Mouse (Mus musculus) testis, adult 2 months (tissue): ENCODE measurements around the gene Unc13d. TPM values are rescaled to one million over a fixed set of nuclear protein-coding genes. Genes with fewer than 3 reads are reported as not detected.
"Not testable (repeated sequence)": the region's sequence is repeated elsewhere in the genome, so short reads cannot be mapped to it uniquely, and the experiment has no call there.

Source experiments
- H3K27ac ChIP-seq: fragments of 200-500 bp; 2 replicates; pipeline ENCODE4 v1.5.1; 2012; ENCODE audit warnings: low read depth, low read length; ENCODE audit not compliant: control insufficient read depth, insufficient read depth
- H3K27me3 ChIP-seq: fragments of 200-500 bp; 2 replicates; pipeline ENCODE4 v1.6.1; 2012; ENCODE audit warnings: mild to moderate bottlenecking, low read length, moderate library complexity; ENCODE audit not compliant: control insufficient read depth, insufficient read depth
- H3K36me3 ChIP-seq: fragments of 200-500 bp; 2 replicates; pipeline ENCODE4 v1.6.1; 2012; ENCODE audit warnings: mild to moderate bottlenecking, low read length; ENCODE audit not compliant: control insufficient read depth, insufficient read depth
- H3K4me1 ChIP-seq: fragments of 200-500 bp; 2 replicates; pipeline ENCODE4 v1.6.1; 2012; ENCODE audit warnings: low read length; ENCODE audit not compliant: control insufficient read depth, insufficient read depth
- H3K4me3 ChIP-seq: fragments of 200-500 bp; 2 replicates; pipeline ENCODE4 v1.5.1; 2012; ENCODE audit warnings: low read depth, mild to moderate bottlenecking, low read length, moderate library complexity, mixed read lengths; ENCODE audit not compliant: control insufficient read depth
- CTCF ChIP-seq: fragments of 200-500 bp; IDR thresholded peaks from 2 replicates; pipeline ENCODE4 v1.5.1; 2012; ENCODE audit warnings: low read depth, mild to moderate bottlenecking, inconsistent platforms, low read length, moderate library complexity; ENCODE audit not compliant: control insufficient read depth, insufficient read depth, insufficient replicate concordance
- POLR2A ChIP-seq: fragments of 200-500 bp; IDR thresholded peaks from 2 replicates; pipeline ENCODE4 v1.6.1; 2012; ENCODE audit warnings: low read depth, mild to moderate bottlenecking, inconsistent platforms, low read length, moderate library complexity; ENCODE audit not compliant: control insufficient read depth
- polyA plus RNA-seq: library from polyadenylated mRNA; depleted of rRNA; stranded (reverse); fragments of >200 nt; gene quantifications from 2 replicates; pipeline ENCODE4 v1.2.3, GENCODE M21; 2012

Gene Unc13d
- polyA plus RNA-seq, 1 experiment: 3.4 TPM

DNA sequence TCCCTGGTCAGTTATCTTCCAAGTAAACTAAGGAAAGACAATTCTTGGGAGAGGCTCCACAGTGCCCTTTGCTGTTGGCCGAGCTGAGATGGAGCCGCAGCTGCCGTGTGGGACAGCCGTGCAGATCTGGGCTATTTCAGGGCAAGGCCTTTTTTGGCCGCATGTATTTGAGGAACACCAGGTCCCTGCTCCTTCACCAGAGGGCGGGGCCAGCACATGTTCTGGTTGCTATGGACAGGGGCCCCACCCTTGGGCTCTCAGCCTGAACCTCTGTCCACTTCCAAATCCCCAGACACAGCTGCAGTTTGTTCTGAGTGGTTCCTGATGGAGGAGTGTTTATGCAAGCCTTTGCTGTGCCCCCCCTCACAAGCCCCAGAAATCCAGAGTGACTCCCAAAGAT is 22.6 kb upstream of the Unc13d start:
- no peaks in the 10 kb centered on the region for H3K27me3 ChIP-seq
- no peak overlapping the region for H3K4me3 ChIP-seq
- peak overlapping the region; percentile 8 for H3K27ac ChIP-seq
- H3K36me3 ChIP-seq: no peaks in the 10 kb centered on the region
- H3K4me1 ChIP-seq: peaks cover 22% of the 10 kb centered on the region
- TF ChIP-seq POLR2A (no peak; the same call in 1 of the 2 replicates), CTCF (no peak)

GRCm38 (mm10) chr11:116099462-116099861 is 21.7 kb upstream of the Unc13d start:
- Histone ChIP-seq H3K4me3 (no peak overlapping the region), H3K36me3 (no peaks in the 10 kb centered on the region), H3K27ac (peak overlapping the region; percentile 84), H3K27me3 (no peaks in the 10 kb centered on the region), H3K4me1 (peaks cover 22% of the 10 kb centered on the region)
- no peak for TF ChIP-seq POLR2A
- no peak for TF ChIP-seq CTCF

DNA sequence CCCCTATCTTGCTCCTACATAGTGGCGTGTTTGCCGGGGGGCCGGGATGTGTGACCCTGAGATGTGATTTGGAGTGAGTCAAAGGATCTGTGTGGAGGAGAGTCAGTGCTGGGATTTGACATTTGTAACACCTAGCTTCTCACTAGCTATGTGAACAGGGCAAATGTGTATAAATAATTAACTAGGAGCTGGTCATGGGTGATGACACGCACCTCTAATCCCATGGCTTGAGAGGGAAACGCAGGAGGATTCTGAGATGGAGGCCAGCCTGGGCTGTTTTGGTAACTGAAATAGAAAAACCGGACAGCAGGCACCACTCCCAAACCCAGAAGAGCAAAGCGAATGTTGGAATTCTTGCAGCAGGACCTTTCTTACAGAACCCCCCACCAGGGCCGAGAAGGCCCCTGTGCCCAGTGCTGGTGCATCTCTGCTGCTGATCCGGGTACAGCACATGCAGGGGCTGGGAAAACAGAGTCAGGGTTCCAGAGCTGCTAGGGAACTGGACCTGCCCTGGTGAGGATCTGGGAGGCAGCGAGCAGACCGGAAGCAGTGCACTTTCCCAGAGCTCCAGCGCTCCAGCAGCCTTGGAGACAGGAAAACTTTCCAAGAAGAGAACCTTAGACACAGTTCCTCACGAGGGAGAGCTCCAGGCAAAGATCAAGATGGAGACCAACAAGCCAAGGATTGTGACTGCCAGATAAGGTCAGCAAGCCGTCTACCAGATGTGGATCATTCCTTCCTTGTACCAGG is 21.1 kb upstream of the Unc13d start:
- TF ChIP-seq POLR2A: peak; percentile 27; the same call in 1 of the 2 replicates
- no peak for TF ChIP-seq CTCF
- Histone ChIP-seq H3K27ac (peak overlapping the region; percentile 84), H3K4me1 (peaks cover 16% of the 10 kb centered on the region), H3K4me3 (no peak overlapping the region), H3K36me3 (no peaks in the 10 kb centered on the region), H3K27me3 (no peaks in the 10 kb centered on the region)

- no peak overlapping the region for H3K4me3 ChIP-seq
- TF ChIP-seq POLR2A (no peak), CTCF (peak; percentile 60; the same call in 1 of the 2 replicates)
- H3K36me3 ChIP-seq: no peaks in the 10 kb centered on the region
- H3K4me1 ChIP-seq: peaks cover 12% of the 10 kb centered on the region
- no peaks in the 10 kb centered on the region for H3K27me3 ChIP-seq
- no peak overlapping the region for H3K27ac ChIP-seq
Observed at GRCm38 (mm10) chr11:116096213-116097108, 18.7 kb upstream of the Unc13d start.

GRCm38 (mm10) chr11:116095573-116095972 is 17.8 kb upstream of the Unc13d start:
- Histone ChIP-seq H3K27ac (peak overlapping the region; percentile 79), H3K4me1 (peaks cover 10% of the 10 kb centered on the region), H3K4me3 (no peak overlapping the region), H3K27me3 (no peaks in the 10 kb centered on the region), H3K36me3 (no peaks in the 10 kb centered on the region)
- TF ChIP-seq POLR2A (no peak), CTCF (no peak)

- no peak for TF ChIP-seq POLR2A
- Histone ChIP-seq H3K36me3 (no peaks in the 10 kb centered on the region), H3K27ac (peak overlapping the region; percentile 58), H3K4me3 (no peak overlapping the region), H3K4me1 (peaks cover 1% of the 10 kb centered on the region; the same call in 1 of the 2 replicates), H3K27me3 (no peaks in the 10 kb centered on the region)
Observed at GRCm38 (mm10) chr11:116093771-116094565, 16.2 kb upstream of the Unc13d start.

- H3K27me3 ChIP-seq, H3K36me3 ChIP-seq, H3K27ac ChIP-seq, H3K4me3 ChIP-seq, H3K4me1 ChIP-seq: not testable (repeated sequence)
Observed at GRCm38 (mm10) chr11:116092959-116093358, 15.2 kb upstream of the Unc13d start.
